Mouse (Mus musculus): ENCODE data around the gene Nek8. TPM values are rescaled to one million over a fixed set of nuclear protein-coding genes. Genes with fewer than 3 reads are reported as not detected.
A peak's percentile ranks its signal among the peaks of the same experiment; 100 is the strongest.

The Nek8 gene
- polyA plus RNA-seq, 1 experiment from 2014 or later: 18.4 TPM

- H3K27me3 ChIP-seq: no peaks in the 10 kb centered on the region
- no peak for ATAC-seq (ENCODE audit: insufficient number of reproducible peaks, low FRiP score, low TSS enrichment, low read depth)
- peak overlapping the region; percentile 97 for H3K4me3 ChIP-seq (replicated peaks)
- H3K9me3 ChIP-seq (replicated peaks): no peaks in the 10 kb centered on the region
- H3K27ac ChIP-seq (replicated peaks): peak overlapping the region; percentile 97
- H3K4me1 ChIP-seq: peaks cover 37% of the 10 kb centered on the region
- H3K4me2 ChIP-seq (replicated peaks): peak overlapping the region; percentile 62
- H3K9ac ChIP-seq: peak overlapping the region; percentile 98
- 5% methylated on average over 7 of the region's 7 CpGs for WGBS
- H3K36me3 ChIP-seq: peaks cover 30% of the 10 kb centered on the region
Observed at GRCm38 (mm10) chr11:78182450-78182849, 6.0 kb upstream of the Nek8 start.

DNA sequence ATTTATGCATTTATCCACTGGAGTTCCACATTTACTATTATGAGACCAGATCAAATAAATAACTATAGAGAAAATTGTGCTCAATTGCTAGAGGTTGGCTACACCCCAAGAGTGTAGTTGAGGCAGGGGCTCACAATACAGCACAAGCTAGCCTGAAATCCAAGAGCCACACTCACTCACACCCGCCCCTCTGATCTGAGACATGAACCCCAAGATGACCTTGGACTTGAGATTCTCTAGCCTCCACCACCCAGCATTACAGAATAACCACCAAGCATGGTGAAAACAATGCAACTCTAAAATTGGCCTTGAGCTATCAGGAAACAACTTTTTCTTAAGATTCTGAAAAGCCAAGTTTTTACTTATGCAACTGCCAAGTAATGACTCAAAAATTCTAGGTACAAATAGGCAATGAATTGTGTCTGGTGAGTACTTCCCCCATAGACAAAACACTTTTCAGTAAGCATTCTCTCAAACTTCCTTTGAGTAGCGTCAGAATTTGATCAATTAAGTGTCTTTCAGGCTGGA, 5.4 kb upstream of the Nek8 start:
- H3K4me2 ChIP-seq (replicated peaks): peak overlapping the region; percentile 62
- peak overlapping the region; percentile 97 for H3K4me3 ChIP-seq (replicated peaks)
- H3K9me3 ChIP-seq (replicated peaks): no peaks in the 10 kb centered on the region
- peak overlapping the region; percentile 97 for H3K27ac ChIP-seq (replicated peaks)
- H3K27me3 ChIP-seq: no peaks in the 10 kb centered on the region
- no peak overlapping the region; the same call in 1 of the 2 replicates for H3K9ac ChIP-seq
- H3K36me3 ChIP-seq: peaks cover 30% of the 10 kb centered on the region
- ATAC-seq (ENCODE audit: insufficient number of reproducible peaks, low FRiP score, low TSS enrichment, low read depth): no peak
- 39% methylated on average over 2 of the region's 2 CpGs for WGBS
- H3K4me1 ChIP-seq: peaks cover 43% of the 10 kb centered on the region

DNA sequence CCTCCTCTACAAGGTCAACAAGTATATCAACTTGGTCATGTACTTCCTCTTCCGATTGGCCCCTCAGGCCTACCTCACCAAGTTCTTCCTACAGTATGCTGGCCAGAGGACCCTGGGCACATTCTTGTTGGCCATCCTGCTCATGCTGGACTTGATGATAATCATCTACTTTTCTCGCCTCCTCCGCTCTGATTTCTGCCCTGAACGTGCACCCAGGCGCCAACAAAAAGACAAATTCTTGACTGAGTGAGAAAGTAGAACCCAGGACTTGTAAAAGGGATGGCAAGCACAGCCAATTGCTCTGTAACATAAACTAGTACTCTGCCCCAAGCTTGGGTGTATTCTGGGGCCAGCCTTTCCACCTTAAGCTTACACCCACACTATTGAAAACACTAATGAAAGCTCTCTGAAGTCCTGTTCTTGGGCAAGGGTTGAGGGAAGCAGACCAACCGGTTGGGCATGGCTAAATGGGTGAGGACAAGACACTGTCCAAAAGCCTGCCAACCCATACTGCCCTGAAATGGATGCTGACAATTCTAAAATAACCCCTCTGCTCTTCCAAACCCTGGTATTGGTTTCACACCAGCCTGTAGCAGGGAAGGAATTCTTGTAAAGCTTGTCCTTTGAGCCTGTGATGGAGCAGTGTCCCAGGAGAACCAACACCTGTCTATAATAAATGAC, 3.7 kb upstream of the Nek8 start:
- Histone ChIP-seq H3K9ac (peak overlapping the region; percentile 6; the same call in 1 of the 2 replicates), H3K4me1 (peaks cover 47% of the 10 kb centered on the region), H3K4me2 (replicated peaks) (peak overlapping the region; percentile 90), H3K4me3 (replicated peaks) (peak overlapping the region; percentile 3; the same call in 1 of the 2 replicates), H3K36me3 (peaks cover 30% of the 10 kb centered on the region), H3K27me3 (no peaks in the 10 kb centered on the region), H3K9me3 (replicated peaks) (no peaks in the 10 kb centered on the region), H3K27ac (replicated peaks) (peak overlapping the region; percentile 99)
- ATAC-seq (ENCODE audit: insufficient number of reproducible peaks, low FRiP score, low TSS enrichment, low read depth): no peak
- 72% methylated on average over 6 of the region's 6 CpGs for WGBS

DNA sequence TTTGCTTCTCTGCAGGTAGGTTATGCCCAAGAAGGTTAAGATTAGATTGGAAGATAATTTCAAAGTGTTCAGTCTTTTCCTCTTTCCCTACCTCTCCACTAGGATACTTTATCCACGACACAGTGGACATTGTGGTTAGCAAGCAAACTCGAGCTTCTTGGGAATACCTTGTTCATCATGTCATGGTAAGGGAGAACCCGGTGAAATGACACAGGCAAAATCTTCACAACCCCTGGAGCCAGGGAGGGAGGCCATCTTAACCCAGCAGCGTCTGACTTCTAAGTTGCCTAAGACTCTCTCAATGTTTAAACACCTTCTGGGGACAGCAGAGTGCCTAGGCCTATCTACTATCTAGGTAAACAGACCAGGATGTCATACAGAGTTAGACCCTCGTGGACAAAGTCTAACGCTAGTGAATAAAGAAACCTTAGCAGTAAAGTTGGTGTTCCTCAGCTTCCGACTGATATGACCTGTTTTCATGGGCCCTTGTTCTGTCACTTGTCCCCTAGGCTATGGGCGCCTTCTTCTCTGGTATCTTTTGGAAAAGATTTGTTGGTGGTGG, 3.0 kb upstream of the Nek8 start:
- peak overlapping the region; percentile 90 for H3K4me2 ChIP-seq (replicated peaks)
- H3K27ac ChIP-seq (replicated peaks): peak overlapping the region; percentile 99
- peaks cover 29% of the 10 kb centered on the region for H3K36me3 ChIP-seq
- H3K9ac ChIP-seq: 0 out of 2 replicates have a peak overlapping the region, but pooled peaks have one; percentile 75
- H3K4me3 ChIP-seq (replicated peaks): peak overlapping the region; percentile 74
- H3K4me1 ChIP-seq: peaks cover 47% of the 10 kb centered on the region
- no peaks in the 10 kb centered on the region for H3K27me3 ChIP-seq
- ATAC-seq (ENCODE audit: insufficient number of reproducible peaks, low FRiP score, low TSS enrichment, low read depth): no peak
- 28% methylated on average over 8 of the region's 8 CpGs for WGBS
- no peaks in the 10 kb centered on the region for H3K9me3 ChIP-seq (replicated peaks)

GRCm38 (mm10) chr11:78178859-78179437, 2.5 kb upstream of the Nek8 start:
- WGBS: under 1% methylated on average over 29 of the region's 29 CpGs
- no peaks in the 10 kb centered on the region for H3K27me3 ChIP-seq
- H3K36me3 ChIP-seq: peaks cover 27% of the 10 kb centered on the region
- H3K4me3 ChIP-seq (replicated peaks): peak overlapping the region; percentile 74
- peak overlapping the region; percentile 75 for H3K9ac ChIP-seq
- H3K4me1 ChIP-seq: peaks cover 47% of the 10 kb centered on the region
- no peak for ATAC-seq (ENCODE audit: insufficient number of reproducible peaks, low FRiP score, low TSS enrichment, low read depth)
- peak overlapping the region; percentile 99 for H3K27ac ChIP-seq (replicated peaks)
- H3K4me2 ChIP-seq (replicated peaks): peak overlapping the region; percentile 90
- H3K9me3 ChIP-seq (replicated peaks): no peaks in the 10 kb centered on the region

- Histone ChIP-seq H3K27ac (replicated peaks) (peak overlapping the region; percentile 99), H3K4me3 (replicated peaks) (peak overlapping the region; percentile 74), H3K4me1 (peaks cover 47% of the 10 kb centered on the region), H3K4me2 (replicated peaks) (peak overlapping the region; percentile 90), H3K9me3 (replicated peaks) (no peaks in the 10 kb centered on the region), H3K9ac (peak overlapping the region; percentile 75), H3K36me3 (peaks cover 27% of the 10 kb centered on the region), H3K27me3 (no peaks in the 10 kb centered on the region)
- WGBS: under 1% methylated on average over 72 of the region's 84 CpGs
- peak; percentile 89 for ATAC-seq (ENCODE audit: insufficient number of reproducible peaks, low FRiP score, low TSS enrichment, low read depth)
Observed at GRCm38 (mm10) chr11:78177903-78178858, 1.7 kb upstream of the Nek8 start.

- Histone ChIP-seq H3K4me3 (replicated peaks) (peak overlapping the region; percentile 74), H3K36me3 (peaks cover 27% of the 10 kb centered on the region), H3K4me1 (peaks cover 47% of the 10 kb centered on the region), H3K9me3 (replicated peaks) (no peaks in the 10 kb centered on the region), H3K27me3 (no peaks in the 10 kb centered on the region), H3K4me2 (replicated peaks) (peak overlapping the region; percentile 90), H3K9ac (peak overlapping the region; percentile 75), H3K27ac (replicated peaks) (peak overlapping the region; percentile 99)
- WGBS: 1% methylated on average over 10 of the region's 10 CpGs
- no peak for ATAC-seq (ENCODE audit: insufficient number of reproducible peaks, low FRiP score, low TSS enrichment, low read depth)
Observed at GRCm38 (mm10) chr11:78177437-78177836, 962 bp upstream of the Nek8 start.

- no peak for ATAC-seq (ENCODE audit: insufficient number of reproducible peaks, low FRiP score, low TSS enrichment, low read depth)
- Histone ChIP-seq H3K4me1 (peaks cover 42% of the 10 kb centered on the region), H3K4me3 (replicated peaks) (peak overlapping the region; percentile 74), H3K4me2 (replicated peaks) (peak overlapping the region; percentile 90), H3K36me3 (peaks cover 25% of the 10 kb centered on the region), H3K27ac (replicated peaks) (peak overlapping the region; percentile 99), H3K9me3 (replicated peaks) (no peaks in the 10 kb centered on the region), H3K27me3 (no peaks in the 10 kb centered on the region), H3K9ac (peak overlapping the region; percentile 75)
- under 1% methylated on average over 23 of the region's 23 CpGs for WGBS
Observed at GRCm38 (mm10) chr11:78176905-78177331, 443 bp upstream of the Nek8 start.

DNA sequence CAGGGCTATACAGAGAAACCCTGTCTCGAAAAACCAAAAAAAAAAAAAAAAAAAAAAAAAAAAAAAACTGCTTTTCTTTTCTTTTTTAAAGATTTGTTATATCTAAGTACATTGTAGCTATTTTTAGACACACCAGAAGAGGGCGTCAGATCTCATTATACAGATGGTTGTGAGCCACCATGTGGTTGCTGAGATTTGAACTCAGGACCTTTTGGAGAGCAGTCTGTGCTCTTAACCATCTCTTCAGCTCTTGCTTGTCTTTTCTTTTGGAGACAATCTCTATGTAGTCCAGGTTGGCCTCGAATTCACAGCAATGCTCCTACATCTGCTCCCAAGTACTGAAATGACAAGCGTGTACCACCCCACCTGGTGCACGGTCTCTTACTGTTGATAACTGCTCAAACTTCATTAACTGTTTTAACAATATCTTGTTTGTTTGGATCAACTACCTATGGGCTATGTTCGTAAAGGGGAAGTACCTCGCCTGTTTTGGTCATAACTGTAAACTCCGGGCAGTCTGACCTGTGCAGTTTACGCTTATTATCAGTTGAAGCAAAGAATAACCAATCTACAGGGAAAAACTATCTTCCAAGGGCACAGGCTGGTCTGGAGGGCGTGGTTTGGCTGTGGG, 589 bp downstream of the Nek8 start:
- peaks cover 32% of the 10 kb centered on the region for H3K4me1 ChIP-seq
- peaks cover 15% of the 10 kb centered on the region for H3K36me3 ChIP-seq
- no peaks in the 10 kb centered on the region for H3K9me3 ChIP-seq (replicated peaks)
- H3K27me3 ChIP-seq: no peaks in the 10 kb centered on the region
- peak overlapping the region; percentile 75; the same call in 1 of the 2 replicates for H3K9ac ChIP-seq
- no peak for ATAC-seq (ENCODE audit: insufficient number of reproducible peaks, low FRiP score, low TSS enrichment, low read depth)
- H3K27ac ChIP-seq (replicated peaks): peak overlapping the region; percentile 99
- peak overlapping the region; percentile 90 for H3K4me2 ChIP-seq (replicated peaks)
- 7% methylated on average over 10 of the region's 10 CpGs for WGBS
- H3K4me3 ChIP-seq (replicated peaks): peak overlapping the region; percentile 74

DNA sequence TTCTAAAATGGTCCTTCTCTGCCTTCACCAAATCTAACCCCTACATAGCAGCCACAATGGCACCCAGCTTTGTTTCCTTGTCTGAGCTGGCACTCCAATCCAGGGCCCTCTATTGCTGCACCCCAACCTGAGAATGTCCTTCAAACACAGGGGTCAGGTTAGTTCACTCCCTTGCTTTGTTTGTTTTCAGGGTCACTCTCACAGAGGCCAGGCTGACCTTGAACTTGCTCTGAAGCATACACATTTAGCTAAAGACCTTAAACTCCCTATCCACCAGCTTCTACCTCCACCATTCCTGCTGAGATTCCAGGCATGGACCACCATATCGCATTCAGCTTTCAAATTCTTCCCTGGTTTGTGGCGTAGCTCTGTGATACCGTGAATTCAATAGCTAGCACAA, 2.0 kb downstream of the Nek8 start:
- ATAC-seq (ENCODE audit: insufficient number of reproducible peaks, low FRiP score, low TSS enrichment, low read depth): no peak
- no peak overlapping the region for H3K4me2 ChIP-seq (replicated peaks)
- H3K27ac ChIP-seq (replicated peaks): no peak overlapping the region
- no peak overlapping the region for H3K4me3 ChIP-seq (replicated peaks)
- H3K9me3 ChIP-seq (replicated peaks): no peaks in the 10 kb centered on the region
- 78% methylated on average over 3 of the region's 3 CpGs for whole genome bisulfite sequencing
- peaks cover 1% of the 10 kb centered on the region for H3K36me3 ChIP-seq
- H3K9ac ChIP-seq: no peak overlapping the region
- H3K27me3 ChIP-seq: no peaks in the 10 kb centered on the region
- peaks cover 18% of the 10 kb centered on the region for H3K4me1 ChIP-seq

Data from embryonic facial prominence, embryonic 15.5 days (tissue).